Comparison of ENCODE assay signal across 8 mouse cellular contexts in the genomic region with DNA sequence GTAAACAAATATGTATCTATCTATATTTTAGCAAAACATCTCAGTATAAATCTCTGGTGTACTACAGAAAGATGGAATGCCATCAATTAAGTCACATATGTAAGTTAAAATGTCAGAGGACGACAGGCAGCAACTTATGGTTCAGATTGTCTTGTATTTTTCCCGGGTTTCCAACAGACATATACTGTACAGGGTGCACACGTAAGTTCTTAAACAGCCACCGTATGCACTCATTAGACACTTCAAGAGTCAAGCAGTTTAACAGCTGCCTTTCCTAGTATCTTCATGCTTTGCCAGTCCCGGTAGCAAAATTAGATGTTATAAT. TPM values are rescaled to one million over a fixed set of nuclear protein-coding genes. Genes with fewer than 3 reads are reported as not detected.
DNase-seq lines count a peak whose midpoint lies in the region; ATAC-seq and TF ChIP-seq lines count a peak whose summit lies in the region.

No protein-coding gene starts in this region.

- 23% methylated on average over 5 of the region's 5 CpGs for WGBS in heart, embryonic 13.5 days
- WGBS in hindbrain, embryonic 12.5 days, result 30% methylated on average over 5 of the region's 5 CpGs

- DNase-seq in heart, adult 8-10 months (ENCODE audit: low spot score), result no peak
- no peak for DNase-seq in Patski (ENCODE audit: low read depth, low spot score)
- DNase-seq in cerebellum, postnatal 25 days, result no peak
- no peak for DNase-seq in layer of hippocampus, postnatal 36 days
- no peak for DNase-seq in retina, embryonic 14.5 days (ENCODE audit: low spot score)

- TF ChIP-seq CTCF in Patski (IDR thresholded peaks at IDR 0.05), result no peak

- no peak overlapping the region for H3K27ac ChIP-seq in heart, embryonic 13.5 days (replicated peaks)
- no peak overlapping the region for H3K27ac ChIP-seq in hindbrain, embryonic 12.5 days

- H3K36me3 ChIP-seq in heart, embryonic 13.5 days, result no peaks in the 10 kb centered on the region
- no peaks in the 10 kb centered on the region for H3K36me3 ChIP-seq in hindbrain, embryonic 12.5 days

- peak overlapping the region; percentile 45 for H3K4me3 ChIP-seq in heart, embryonic 13.5 days
- H3K4me3 ChIP-seq in hindbrain, embryonic 12.5 days, result peak overlapping the region; percentile 37

- H3K9me3 ChIP-seq in heart, embryonic 13.5 days, result no peaks in the 10 kb centered on the region
- no peaks in the 10 kb centered on the region for H3K9me3 ChIP-seq in hindbrain, embryonic 12.5 days (replicated peaks)

- in situ Hi-C loops in Patski (cut with MboI; ENCODE audit: low pct_unique_long_range_greater_than_20kb), result no loop called here

- 0 out of 2 replicates have a peak, but pooled peaks cover 2% of the 10 kb centered on the region for H3K4me1 ChIP-seq in heart, embryonic 13.5 days
- no peaks in the 10 kb centered on the region for H3K4me1 ChIP-seq in hindbrain, embryonic 12.5 days

- H3K9ac ChIP-seq in heart, embryonic 13.5 days, result peak overlapping the region; percentile 64
- H3K9ac ChIP-seq in hindbrain, embryonic 12.5 days, result peak overlapping the region; percentile 27; the same call in 1 of the 2 replicates

- ATAC-seq in heart, embryonic 13.5 days (ENCODE audit: extremely low read depth, insufficient number of reproducible peaks, low FRiP score, low TSS enrichment), result 0 out of 2 replicates have a peak, but pooled peaks have one; percentile 19
- ATAC-seq in Patski, result peak; percentile 39
- peak; percentile 83 for ATAC-seq in hindbrain, embryonic 12.5 days (ENCODE audit: low FRiP score)
- peak; percentile 56; the same call in 1 of the 2 replicates for ATAC-seq in megakaryocyte-erythroid progenitor cell, adult 5-6 weeks (replicated peaks; ENCODE audit: low FRiP score, low TSS enrichment, poor library complexity, severe bottlenecking)

- POLR2A ChIA-PET in Patski (lab: Charles Lee), result no interaction called here

- CTCF ChIA-PET in Patski (lab: Charles Lee), result no interaction called here

- H3K27me3 ChIP-seq in heart, embryonic 13.5 days (replicated peaks), result no peaks in the 10 kb centered on the region; the same call in 1 of the 2 replicates
- H3K27me3 ChIP-seq in Patski, result peaks cover 9% of the 10 kb centered on the region
- H3K27me3 ChIP-seq in hindbrain, embryonic 12.5 days, result no peaks in the 10 kb centered on the region

- peak overlapping the region; percentile 66 for H3K4me2 ChIP-seq in heart, embryonic 13.5 days
- peak overlapping the region; percentile 59 for H3K4me2 ChIP-seq in hindbrain, embryonic 12.5 days (replicated peaks)

RNA-seq across cellular contexts. Expression of a gene that starts 26.8 kb away (rescaled TPM):
- polyA plus RNA-seq in heart, embryonic 13.5 days (2015; fragmentation: Nextera tagmentation; extraction: Ambion mirVana), result not detected in 2 replicates
- not detected for total RNA-seq in heart, adult 8-10 months (2022)
- polyA plus RNA-seq in Patski (2021), result not detected
- polyA plus RNA-seq in hindbrain, embryonic 12.5 days (2016; fragmentation: Nextera tagmentation; extraction: Ambion mirVana), result not detected in 2 replicates
- not detected in 2 replicates for total RNA-seq in megakaryocyte-erythroid progenitor cell, adult 5-6 weeks (2014; fragmentation: Nextera tagmentation)
- total RNA-seq in megakaryocyte-erythroid progenitor cell, adult 5-6 weeks (2017), result not detected in 2 replicates
- total RNA-seq in layer of hippocampus, postnatal 36 days (2021), result not detected

RNA-seq across cellular contexts. Expression of a gene that starts 36.3 kb away (rescaled TPM):
- 0.21 TPM in 1 of 2 replicates, not detected in the other for polyA plus RNA-seq in heart, embryonic 13.5 days (2015; fragmentation: Nextera tagmentation; extraction: Ambion mirVana)
- 1 to 10 TPM in 3 of 4 experiments, under 1 TPM in 1; 0.82 to 4.2 (median 1.4) TPM for total RNA-seq in heart, adult 8-10 months (2022)
- polyA plus RNA-seq in Patski (2021), result not detected
- polyA plus RNA-seq in hindbrain, embryonic 12.5 days (2016; fragmentation: Nextera tagmentation; extraction: Ambion mirVana), result not detected in 2 replicates
- not detected in 2 replicates for total RNA-seq in megakaryocyte-erythroid progenitor cell, adult 5-6 weeks (2014; fragmentation: Nextera tagmentation)
- total RNA-seq in megakaryocyte-erythroid progenitor cell, adult 5-6 weeks (2017), result not detected in 2 replicates
- not detected for total RNA-seq in layer of hippocampus, postnatal 36 days (2021)

RNA-seq across cellular contexts. Expression of a gene that starts 51.6 kb away (rescaled TPM):
- polyA plus RNA-seq in heart, embryonic 13.5 days (2015; fragmentation: Nextera tagmentation; extraction: Ambion mirVana), result not detected in 2 replicates
- total RNA-seq in heart, adult 8-10 months (2022), result not detected
- not detected for polyA plus RNA-seq in Patski (2021)
- polyA plus RNA-seq in hindbrain, embryonic 12.5 days (2016; fragmentation: Nextera tagmentation; extraction: Ambion mirVana), result not detected in 2 replicates
- not detected in 2 replicates for total RNA-seq in megakaryocyte-erythroid progenitor cell, adult 5-6 weeks (2014; fragmentation: Nextera tagmentation)
- total RNA-seq in megakaryocyte-erythroid progenitor cell, adult 5-6 weeks (2017), result not detected in 2 replicates
- total RNA-seq in layer of hippocampus, postnatal 36 days (2021), result not detected

Comparison
In these comparisons a context has a peak if more than half of its experiments do, and no peak if none do; other contexts are left out.
1. ATAC-seq: peak in every context shown above with its lines; median percentile 83 in hindbrain, embryonic 12.5 days; 56 in megakaryocyte-erythroid progenitor cell, adult 5-6 weeks; 39 in Patski; 19 in heart, embryonic 13.5 days.